Mouse (Mus musculus) thymus, postnatal 36 days (tissue): ENCODE measurements around the gene Gosr2.

Experiments
- DNase-seq, 2 experiments: peaks; one replicate each; pipeline ENCODE4 v3.0.0; 2022; ENCODE audit warnings: mixed read lengths in 2 of 2

Gosr2 gene

GRCm38 (mm10) chr11:103688271-103688979 lies 9.3 kb downstream of the Gosr2 start:
- no peak for DNase-seq

- DNase-seq: no peak
Measured at GRCm38 (mm10) chr11:103686706-103687105, 11.0 kb downstream of the Gosr2 start.

GRCm38 (mm10) chr11:103685261-103685736 lies 12.4 kb downstream of the Gosr2 start:
- no peak for DNase-seq

- DNase-seq: no peak
Measured at GRCm38 (mm10) chr11:103683667-103684334, 13.9 kb downstream of the Gosr2 start.

- DNase-seq: peak; percentile 40 to 46
Measured at GRCm38 (mm10) chr11:103677042-103677441, 20.7 kb downstream of the Gosr2 start.

GRCm38 (mm10) chr11:103675556-103675955 lies 22.1 kb downstream of the Gosr2 start:
- peak; percentile 28 to 41 for DNase-seq

GRCm38 (mm10) chr11:103666907-103667426 lies 30.7 kb downstream of the Gosr2 start:
- DNase-seq: no peak

GRCm38 (mm10) chr11:103666181-103666906 lies 31.4 kb downstream of the Gosr2 start:
- DNase-seq: no peak

GRCm38 (mm10) chr11:103665695-103666094 lies 32.0 kb downstream of the Gosr2 start:
- DNase-seq: no peak

GRCm38 (mm10) chr11:103663119-103663518 lies 34.6 kb downstream of the Gosr2 start:
- no peak for DNase-seq

GRCm38 (mm10) chr11:103662546-103662945 lies 35.2 kb downstream of the Gosr2 start:
- no peak for DNase-seq

- DNase-seq: no peak
Measured at GRCm38 (mm10) chr11:103661863-103662262, 35.8 kb downstream of the Gosr2 start.

GRCm38 (mm10) chr11:103658189-103658588 lies 39.5 kb downstream of the Gosr2 start:
- no peak for DNase-seq

GRCm38 (mm10) chr11:103656520-103656919 lies 41.2 kb downstream of the Gosr2 start:
- peak; percentile 17 to 27 for DNase-seq

- DNase-seq: no peak
Measured at GRCm38 (mm10) chr11:103653359-103653965, 44.2 kb downstream of the Gosr2 start.

GRCm38 (mm10) chr11:103651426-103651825 lies 46.3 kb downstream of the Gosr2 start:
- no peak for DNase-seq

GRCm38 (mm10) chr11:103649983-103650493 lies 47.7 kb downstream of the Gosr2 start:
- no peak for DNase-seq

GRCm38 (mm10) chr11:103649301-103649982 lies 48.3 kb downstream of the Gosr2 start, which contains the start of gene Rprml:
Gene Rprml, plus strand, starts transcription at chr11:103649570.
- DNase-seq: peak in 1 of 2 experiments; percentile 8

GRCm38 (mm10) chr11:103648656-103649055 lies 49.0 kb downstream of the Gosr2 start:
- DNase-seq: no peak

GRCm38 (mm10) chr11:103647921-103648620 lies 49.6 kb downstream of the Gosr2 start:
- DNase-seq: no peak

- DNase-seq: no peak
Measured at GRCm38 (mm10) chr11:103646301-103646700, 51.4 kb downstream of the Gosr2 start.
